In genomic region chr7:116654466-116654865, GRCm38 (mm10) we compare ENCODE assay signal across 12 mouse cellular contexts.
A peak's percentile ranks its signal among the peaks of the same experiment; 100 is the strongest.
DNase-seq lines count a peak whose midpoint lies in the region; ATAC-seq and TF ChIP-seq lines count a peak whose summit lies in the region.
"Had no signal": no experiment of that assay in that cellular context is flagged by ENCODE, and none has a peak within 500 bp of the region (broad histone marks: within the 10 kb centered on the region; RNA-seq: fewer than 3 reads in every experiment).

No protein-coding gene starts in this region.

- in situ Hi-C loops in ES-E14 (cut with MboI; ENCODE audit: low sequenced_read_pairs in 2 of 2, unreplicated experiment in 2 of 2): no loop called here

- no peak overlapping the region for H3K4me2 ChIP-seq in embryonic facial prominence, embryonic 14.5 days (ENCODE audit: low read depth, low read length)
- H3K4me2 ChIP-seq in liver, embryonic 12.5 days: no peak overlapping the region
- H3K4me2 ChIP-seq: midbrain, embryonic 15.5 days had no signal

- TF ChIP-seq CTCF in lung, adult 2 months (IDR thresholded peaks at IDR 0.05; ENCODE audit: insufficient read depth, low read length): no peak

- peak; percentile 15 for DNase-seq in 3T3-L1 (ENCODE audit: low read depth, low spot score)
- DNase-seq in ES-E14 (ENCODE audit: low read depth, low spot score): peak; percentile 30
- peak; percentile 67 for DNase-seq in embryonic facial prominence, embryonic 14.5 days (ENCODE audit: low spot score)
- DNase-seq in kidney, postnatal 10 days: peak; percentile 15
- no peak for DNase-seq in thymus, postnatal 14 days
- no peak for DNase-seq in lung, adult 2 months
- DNase-seq: adrenal gland, postnatal 10 days; gastrocnemius, postnatal 10 days; liver; right cerebral cortex, postnatal 25 days had no signal

- no peak overlapping the region for H3K4me3 ChIP-seq in ES-E14 (ENCODE audit: insufficient read depth in 1 of 2, low read depth in 1 of 2, low read length in 2 of 2, poor library complexity in 1 of 2, severe bottlenecking in 1 of 2)
- H3K4me3 ChIP-seq in embryonic facial prominence, embryonic 14.5 days (ENCODE audit: low read depth, low read length): no peak overlapping the region
- H3K4me3 ChIP-seq in lung, adult 2 months (replicated peaks; ENCODE audit: extremely low read depth, low read depth, low read length): no peak overlapping the region
- H3K4me3 ChIP-seq in liver, embryonic 12.5 days: no peak overlapping the region
- H3K4me3 ChIP-seq: midbrain, embryonic 15.5 days had no signal

- H3K27ac ChIP-seq in ES-E14 (ENCODE audit: insufficient read depth, low read depth, low read length, poor library complexity, severe bottlenecking): no peak overlapping the region
- H3K27ac ChIP-seq in embryonic facial prominence, embryonic 14.5 days (replicated peaks; ENCODE audit: low read depth, low read length): no peak overlapping the region
- no peak overlapping the region for H3K27ac ChIP-seq in liver, embryonic 12.5 days
- H3K27ac ChIP-seq: midbrain, embryonic 15.5 days had no signal

- H3K36me3 ChIP-seq in ES-E14 (ENCODE audit: control insufficient read depth, insufficient read depth, low read length, poor library complexity, severe bottlenecking): no peaks in the 10 kb centered on the region
- no peaks in the 10 kb centered on the region for H3K36me3 ChIP-seq in embryonic facial prominence, embryonic 14.5 days (ENCODE audit: control insufficient read depth, insufficient read depth, low read length)
- H3K36me3 ChIP-seq in liver, embryonic 12.5 days: no peaks in the 10 kb centered on the region
- H3K36me3 ChIP-seq: midbrain, embryonic 15.5 days had no signal

- no peaks in the 10 kb centered on the region for H3K4me1 ChIP-seq in ES-E14 (ENCODE audit: control insufficient read depth in 2 of 2, insufficient read depth in 2 of 2, low read length in 2 of 2, poor library complexity in 1 of 2)
- H3K4me1 ChIP-seq in embryonic facial prominence, embryonic 14.5 days (ENCODE audit: control insufficient read depth, insufficient read depth, low read length): 0 out of 2 replicates have a peak, but pooled peaks cover 4% of the 10 kb centered on the region
- H3K4me1 ChIP-seq in lung, adult 2 months (ENCODE audit: control insufficient read depth, insufficient read depth, low read length): no peaks in the 10 kb centered on the region
- H3K4me1 ChIP-seq in liver, embryonic 12.5 days: no peaks in the 10 kb centered on the region
- H3K4me1 ChIP-seq: midbrain, embryonic 15.5 days had no signal

- no peaks in the 10 kb centered on the region for H3K27me3 ChIP-seq in embryonic facial prominence, embryonic 14.5 days (replicated peaks; ENCODE audit: control insufficient read depth, insufficient read depth, low read length)
- H3K27me3 ChIP-seq in liver, embryonic 12.5 days (replicated peaks): no peaks in the 10 kb centered on the region
- H3K27me3 ChIP-seq: midbrain, embryonic 15.5 days had no signal

- no peak for TF ChIP-seq POLR2A in lung, adult 2 months (IDR thresholded peaks at IDR 0.05; ENCODE audit: borderline replicate concordance, extremely low read depth, low read depth, low read length)

- no peaks in the 10 kb centered on the region for H3K9me3 ChIP-seq in ES-E14 (ENCODE audit: control insufficient read depth, insufficient read depth, low read depth, low read length)
- peaks cover 5% of the 10 kb centered on the region for H3K9me3 ChIP-seq in embryonic facial prominence, embryonic 14.5 days (ENCODE audit: control insufficient read depth, low read length)
- H3K9me3 ChIP-seq in liver, embryonic 12.5 days (replicated peaks): no peaks in the 10 kb centered on the region
- H3K9me3 ChIP-seq: midbrain, embryonic 15.5 days had no signal

- ATAC-seq in embryonic facial prominence, embryonic 14.5 days (ENCODE audit: low read depth): peak; percentile 70
- ATAC-seq in liver, embryonic 12.5 days: no peak
- ATAC-seq: midbrain, embryonic 15.5 days had no signal

- WGBS in embryonic facial prominence, embryonic 14.5 days: 23% methylated on average over 10 of the region's 10 CpGs
- 63% methylated on average over 10 of the region's 10 CpGs for WGBS in lung, adult 2 months
- 64% methylated on average over 10 of the region's 10 CpGs for WGBS in liver, embryonic 12.5 days (ENCODE audit: insufficient replicate concordance)

- H3K9ac ChIP-seq in ES-E14 (ENCODE audit: insufficient read depth, low read depth, low read length, poor library complexity, severe bottlenecking): no peak overlapping the region
- no peak overlapping the region for H3K9ac ChIP-seq in embryonic facial prominence, embryonic 14.5 days (ENCODE audit: low read depth, low read length)
- H3K9ac ChIP-seq in liver, embryonic 12.5 days: no peak overlapping the region
- H3K9ac ChIP-seq: midbrain, embryonic 15.5 days had no signal

TF ChIP-seq in ES-E14, 5 proteins besides CTCF, POLR2A, EP300 and RAD21:
- TF ChIP-seq HCFC1 (IDR thresholded peaks at IDR 0.05; ENCODE audit: borderline replicate concordance, insufficient read depth, low read length) (no peak), MAFK (IDR thresholded peaks at IDR 0.05; ENCODE audit: insufficient read depth, low read depth, low read length) (0 out of 2 replicates have a peak, but pooled peaks have one; percentile 10)

Comparison
In these comparisons a context has a peak if more than half of its experiments do, and no peak if none do; other contexts are left out.
1. DNase-seq: peak in 3T3-L1 (single experiment), ES-E14 (single experiment), embryonic facial prominence, embryonic 14.5 days (single experiment) and kidney, postnatal 10 days (single experiment); none in thymus, postnatal 14 days (single experiment) and lung, adult 2 months (single experiment).